Mouse (Mus musculus) ES-E14 (cell line): ENCODE measurements around the gene B3galnt2.

ENCODE experiments used
- HCFC1 ChIP-seq: IDR thresholded peaks from 2 replicates; pipeline ENCODE4 v1.6.1; 2012; ENCODE audit warnings: low read length, inconsistent platforms, borderline replicate concordance; ENCODE audit not compliant: insufficient read depth
- MAFK ChIP-seq: IDR thresholded peaks from 2 replicates; pipeline ENCODE4 v1.6.1; 2014; ENCODE audit warnings: mild to moderate bottlenecking, low read depth, low read length, inconsistent platforms; ENCODE audit not compliant: insufficient read depth
- ZC3H11A ChIP-seq: IDR thresholded peaks from 2 replicates; pipeline ENCODE4 v1.6.1; 2012; ENCODE audit warnings: low read depth, mild to moderate bottlenecking, inconsistent platforms, low read length, borderline replicate concordance
- ZNF384 ChIP-seq: IDR thresholded peaks from 2 replicates; pipeline ENCODE4 v1.6.1; 2012; ENCODE audit warnings: low read depth, low read length, inconsistent platforms

DNA sequence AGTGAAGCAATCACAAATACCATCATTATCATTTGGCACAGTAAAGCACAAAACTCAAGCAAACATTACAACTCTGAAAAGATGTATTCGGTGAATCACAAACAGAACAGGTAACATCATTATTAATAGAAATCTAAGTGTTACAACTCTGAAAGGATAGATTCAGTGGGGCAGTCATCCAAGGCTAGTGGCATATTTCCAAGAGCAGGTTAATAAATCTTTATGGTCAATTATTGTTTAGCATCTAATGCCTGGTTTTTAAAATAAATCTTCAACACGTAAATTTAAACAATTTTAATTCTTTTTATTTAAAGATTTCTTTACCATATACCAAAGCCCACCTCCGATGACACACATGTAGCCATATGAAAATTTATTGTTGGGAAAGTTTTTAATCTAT lies 34.9 kb upstream of the B3galnt2 start:
- TF ChIP-seq MAFK (no peak), HCFC1 (no peak), ZNF384 (no peak), ZC3H11A (no peak)
